Mouse (Mus musculus) lung, embryonic 16.5 days (tissue): Measurements from ENCODE around the gene Ccdc30. TPM values are rescaled to one million over a fixed set of nuclear protein-coding genes. Genes with fewer than 3 reads are reported as not detected.
A peak's percentile ranks its signal among the peaks of the same experiment; 100 is the strongest.

ENCODE experiments used
- ATAC-seq: fragments of 200-750 bp; cut with Nextera tagmentation; 2 replicates; pipeline ENCODE4 v1.8.0; 2017; ENCODE audit warnings: low read depth, mild to moderate bottlenecking, moderate library complexity
- H3K27ac ChIP-seq: fragments of 300-500 bp; sonication (generic); 2 replicates; pipeline ENCODE4 v1.5.1; 2014; ENCODE audit warnings: mild to moderate bottlenecking, control low read depth, low read length
- H3K27me3 ChIP-seq: fragments of 300-500 bp; sonication (generic); 2 replicates; pipeline ENCODE4 v1.6.1; 2014; ENCODE audit warnings: low read depth, low read length, mixed read lengths; ENCODE audit not compliant: control insufficient read depth, insufficient read depth
- H3K36me3 ChIP-seq: fragments of 300-500 bp; sonication (generic); 2 replicates; pipeline ENCODE4 v1.6.1; 2014; ENCODE audit warnings: low read length; ENCODE audit not compliant: control insufficient read depth, insufficient read depth
- H3K4me1 ChIP-seq: fragments of 300-500 bp; sonication (generic); replicated peaks from 2 replicates; pipeline ENCODE4 v1.6.1; 2014; ENCODE audit warnings: low read length, mixed read lengths; ENCODE audit not compliant: control insufficient read depth, insufficient read depth
- H3K4me2 ChIP-seq: fragments of 300-500 bp; sonication (generic); 2 replicates; pipeline ENCODE4 v1.6.1; 2014; ENCODE audit warnings: low read depth, low read length, control low read depth
- H3K4me3 ChIP-seq: fragments of 300-500 bp; sonication (generic); 2 replicates; pipeline ENCODE4 v1.5.1; 2014; ENCODE audit warnings: mild to moderate bottlenecking, low read length, control low read depth
- H3K9ac ChIP-seq: fragments of 300-500 bp; sonication (generic); 2 replicates; pipeline ENCODE4 v1.6.1; 2014; ENCODE audit warnings: low read length, control low read depth
- H3K9me3 ChIP-seq: fragments of 300-500 bp; sonication (generic); 2 replicates; pipeline ENCODE4 v1.6.1; 2016; ENCODE audit warnings: low read length; ENCODE audit not compliant: control insufficient read depth
- WGBS: fragments of 180-500 bp; shearing (Covaris S2); extraction: QIAGEN DNeasy Blood & Tissue Kit; methylation state at CpG from one replicate; pipeline ENCODE4 v1.1.7; 2014; 5-methylcytosine and 5-hydroxymethylcytosine counted together
- polyA plus RNA-seq: library from polyadenylated mRNA; unstranded; fragments of >200 nt; fragmentation: Nextera tagmentation; extraction: Ambion mirVana; gene quantifications from 2 replicates; pipeline ENCODE4 v1.2.1, GENCODE M21; 2015

Ccdc30 gene
- polyA plus RNA-seq: 6.1 and 9.3 TPM in 2 replicates

- no peaks in the 10 kb centered on the region for H3K27me3 ChIP-seq
- H3K4me2 ChIP-seq: peak within 1 kb of the TSS; percentile 79
- H3K4me3 ChIP-seq: peak within 1 kb of the TSS; percentile 58
Observed at GRCm38 (mm10) chr4:119415072-119415753, at the start of gene Ccdc30. Gene Ccdc30, minus strand, starts transcription at chr4:119415521.

DNA sequence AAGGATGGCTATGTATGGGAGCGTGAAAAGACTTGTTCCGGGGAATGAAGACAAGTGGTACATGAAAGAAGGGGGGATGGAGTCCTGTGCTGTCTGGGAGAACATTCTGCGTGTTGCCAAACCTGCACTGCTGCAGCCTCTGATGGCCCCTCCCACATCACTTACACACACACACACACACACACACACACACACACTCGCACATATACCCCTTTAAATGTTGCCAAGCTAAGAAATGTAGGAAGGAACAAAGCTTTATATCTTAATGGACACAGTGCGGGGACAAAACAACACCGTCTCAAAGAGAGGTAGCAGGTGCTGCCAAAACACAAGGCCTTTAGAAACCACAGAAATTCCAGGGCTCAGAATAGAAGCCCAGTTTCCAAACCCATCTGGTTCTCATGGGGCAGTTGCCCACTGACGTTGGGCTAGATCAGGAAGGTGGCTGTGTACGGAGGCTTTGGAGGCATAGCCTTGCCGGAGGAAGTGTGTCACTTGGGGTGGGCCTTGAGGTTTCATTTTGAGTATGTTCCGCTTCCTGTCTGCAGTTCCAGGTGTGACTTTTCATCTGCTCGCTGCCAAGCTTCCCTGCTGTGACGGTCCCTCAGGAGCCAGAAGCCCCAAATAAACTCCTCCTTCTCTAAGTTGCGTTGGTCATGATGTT lies 48.6 kb upstream of the Ccdc30 start:
- WGBS: 62% methylated on average over 13 of the region's 13 CpGs
- no peak overlapping the region for H3K4me2 ChIP-seq
- H3K36me3 ChIP-seq: no peaks in the 10 kb centered on the region
- no peaks in the 10 kb centered on the region for H3K27me3 ChIP-seq
- peaks cover 20% of the 10 kb centered on the region for H3K4me1 ChIP-seq
- H3K27ac ChIP-seq: no peak overlapping the region
- H3K4me3 ChIP-seq: no peak overlapping the region
- ATAC-seq: no peak
- no peak overlapping the region for H3K9ac ChIP-seq
- H3K9me3 ChIP-seq: no peaks in the 10 kb centered on the region

More at GRCm38 (mm10) chr4:119415072-119415753, at the start of gene Ccdc30:
- H3K27ac ChIP-seq: no peak within 1 kb of the TSS
- H3K36me3 ChIP-seq: no peaks in the 10 kb centered on the region
- under 1% methylated on average over 49 of the region's 49 CpGs for WGBS
- ATAC-seq: peak; percentile 99
- H3K9me3 ChIP-seq: no peaks in the 10 kb centered on the region
- H3K9ac ChIP-seq: peak within 1 kb of the TSS; percentile 63
- peaks cover 8% of the 10 kb centered on the region; the same call in 1 of the 2 replicates for H3K4me1 ChIP-seq

- ATAC-seq: peak; percentile 81
Observed at GRCm38 (mm10) chr4:119462858-119463755, 47.8 kb upstream of the Ccdc30 start.

GRCm38 (mm10) chr4:119462457-119462856 lies 47.1 kb upstream of the Ccdc30 start:
- no peak overlapping the region for H3K4me2 ChIP-seq
- no peak for ATAC-seq
- peak overlapping the region; percentile 66 for H3K27ac ChIP-seq
- H3K9me3 ChIP-seq: no peaks in the 10 kb centered on the region
- H3K4me1 ChIP-seq: peaks cover 20% of the 10 kb centered on the region
- H3K27me3 ChIP-seq: no peaks in the 10 kb centered on the region
- no peak overlapping the region for H3K9ac ChIP-seq
- H3K36me3 ChIP-seq: no peaks in the 10 kb centered on the region
- H3K4me3 ChIP-seq: no peak overlapping the region
- WGBS: 67% methylated on average over 3 of the region's 3 CpGs

More at GRCm38 (mm10) chr4:119462858-119463755, 47.8 kb upstream of the Ccdc30 start:
- no peaks in the 10 kb centered on the region for H3K36me3 ChIP-seq
- no peak overlapping the region for H3K4me3 ChIP-seq
- no peaks in the 10 kb centered on the region for H3K9me3 ChIP-seq
- H3K27ac ChIP-seq: peak overlapping the region; percentile 66
- peaks cover 20% of the 10 kb centered on the region for H3K4me1 ChIP-seq
- peak overlapping the region; percentile 0; the same call in 1 of the 2 replicates for H3K4me2 ChIP-seq
- H3K9ac ChIP-seq: no peak overlapping the region
- 21% methylated on average over 11 of the region's 11 CpGs for WGBS
- H3K27me3 ChIP-seq: no peaks in the 10 kb centered on the region

GRCm38 (mm10) chr4:119460728-119461141 lies 45.4 kb upstream of the Ccdc30 start:
- ATAC-seq: peak; percentile 85
- 34% methylated on average over 8 of the region's 8 CpGs for WGBS
- 0 out of 2 replicates have a peak overlapping the region, but pooled peaks have one; percentile 45 for H3K27ac ChIP-seq

DNA sequence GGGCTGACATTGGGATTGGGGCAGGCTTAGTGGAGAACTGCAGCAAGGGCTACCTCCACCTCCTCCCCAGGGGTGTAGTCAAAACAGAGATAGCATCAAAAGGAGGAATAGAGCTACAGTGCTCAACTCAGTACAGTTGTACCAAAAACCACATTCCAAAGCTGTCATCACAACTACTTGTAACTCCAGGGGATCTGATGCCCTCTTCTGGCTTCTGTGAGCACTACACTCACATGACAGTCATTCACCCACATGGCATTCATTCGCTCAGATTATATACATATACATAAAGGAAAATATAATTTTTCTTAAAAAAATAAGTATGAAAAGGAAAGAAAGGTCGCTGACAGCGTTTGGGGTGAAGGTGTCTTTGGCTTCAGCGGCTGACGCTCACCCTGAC lies 45.0 kb upstream of the Ccdc30 start:
- Histone ChIP-seq H3K36me3 (no peaks in the 10 kb centered on the region), H3K4me1 (peaks cover 20% of the 10 kb centered on the region), H3K27ac (0 out of 2 replicates have a peak overlapping the region, but pooled peaks have one; percentile 45), H3K9me3 (no peaks in the 10 kb centered on the region), H3K27me3 (no peaks in the 10 kb centered on the region), H3K4me3 (no peak overlapping the region), H3K9ac (no peak overlapping the region), H3K4me2 (no peak overlapping the region)
- ATAC-seq: no peak
- 46% methylated on average over 5 of the region's 5 CpGs for WGBS

More at GRCm38 (mm10) chr4:119460728-119461141, 45.4 kb upstream of the Ccdc30 start:
- Histone ChIP-seq H3K27me3 (no peaks in the 10 kb centered on the region), H3K36me3 (no peaks in the 10 kb centered on the region), H3K9ac (no peak overlapping the region), H3K4me1 (peaks cover 20% of the 10 kb centered on the region), H3K4me3 (no peak overlapping the region), H3K9me3 (no peaks in the 10 kb centered on the region), H3K4me2 (no peak overlapping the region)

GRCm38 (mm10) chr4:119453533-119453932 lies 38.2 kb upstream of the Ccdc30 start:
- no peaks in the 10 kb centered on the region for H3K27me3 ChIP-seq
- H3K4me1 ChIP-seq: no peaks in the 10 kb centered on the region; the same call in 1 of the 2 replicates
- H3K9me3 ChIP-seq: no peaks in the 10 kb centered on the region
- H3K36me3 ChIP-seq: no peaks in the 10 kb centered on the region
- H3K27ac ChIP-seq: no peak overlapping the region
- 12% methylated on average over 6 of the region's 6 CpGs for WGBS
- H3K9ac ChIP-seq: no peak overlapping the region
- no peak overlapping the region for H3K4me3 ChIP-seq
- no peak overlapping the region for H3K4me2 ChIP-seq
- ATAC-seq: peak; percentile 84

GRCm38 (mm10) chr4:119453128-119453527 lies 37.8 kb upstream of the Ccdc30 start:
- H3K4me1 ChIP-seq: no peaks in the 10 kb centered on the region; the same call in 1 of the 2 replicates
- H3K4me2 ChIP-seq: no peak overlapping the region
- no peaks in the 10 kb centered on the region for H3K27me3 ChIP-seq
- WGBS: 40% methylated on average over 5 of the region's 5 CpGs
- H3K9me3 ChIP-seq: no peaks in the 10 kb centered on the region
- H3K27ac ChIP-seq: no peak overlapping the region
- H3K36me3 ChIP-seq: no peaks in the 10 kb centered on the region
- no peak overlapping the region for H3K9ac ChIP-seq
- ATAC-seq: no peak
- H3K4me3 ChIP-seq: no peak overlapping the region
